Mouse (Mus musculus): ENCODE measurements around the gene Rreb1. TPM values are rescaled to one million over a fixed set of nuclear protein-coding genes. Genes with fewer than 3 reads are reported as not detected.

Rreb1 gene
- total and polyA plus RNA-seq, 3 experiments = 8.1 to 34.0 TPM; not detected in 1

DNA sequence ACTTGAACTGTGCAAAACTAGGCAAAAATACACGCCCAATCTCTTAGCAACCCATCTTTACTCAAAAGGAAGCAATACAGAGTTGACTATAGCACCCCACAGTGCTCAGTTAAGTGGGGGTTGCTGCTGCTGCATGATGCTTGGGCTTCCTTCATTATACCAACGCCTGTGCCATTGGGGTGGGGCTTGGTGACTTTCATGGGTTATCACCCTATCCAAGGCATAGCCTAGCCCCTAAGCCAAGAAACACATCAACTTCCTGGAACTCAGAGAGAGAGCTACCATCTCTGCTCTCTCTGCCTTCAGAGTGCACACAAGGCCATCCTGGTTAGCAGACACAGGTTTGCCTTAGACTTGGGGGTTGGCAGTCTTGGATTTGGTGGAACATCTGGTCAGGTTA is 107.2 kb downstream of the Rreb1 start:
- H3K79me2 ChIP-seq (ENCODE audit: control insufficient read depth, insufficient read depth, low read length, poor library complexity) = peaks cover 33% of the 10 kb centered on the region
- no peak overlapping the region for H3K4me3 ChIP-seq (ENCODE audit: control insufficient read depth in 1 of 2, insufficient read depth in 1 of 2, low read depth in 2 of 2, low read length in 2 of 2)
- peaks cover 24 to 43% of the 10 kb centered on the region in 2 experiments for H3K4me1 ChIP-seq (ENCODE audit: control insufficient read depth in 1 of 2, insufficient read depth in 2 of 2, low read length in 2 of 2)
- DNase-seq (ENCODE audit: low read depth, low spot score) = peak; percentile 77
- no peaks in the 10 kb centered on the region for H3K9me3 ChIP-seq (replicated peaks; ENCODE audit: insufficient read depth, low read length)
- H3K9ac ChIP-seq (ENCODE audit: control insufficient read depth, low read depth, low read length, poor library complexity, severe bottlenecking) = no peak overlapping the region
- peaks cover 9 to 47% of the 10 kb centered on the region in 2 experiments for H3K36me3 ChIP-seq (ENCODE audit: control insufficient read depth in 1 of 2, insufficient read depth in 2 of 2, low read length in 2 of 2)
- H3K27me3 ChIP-seq (ENCODE audit: control insufficient read depth in 1 of 2, insufficient read depth in 2 of 2, low read length in 2 of 2) = no peaks in the 10 kb centered on the region
- peak overlapping the region; percentile 31; the same call in 1 of the 2 replicates for H3K27ac ChIP-seq (ENCODE audit: control insufficient read depth, low read depth, low read length)
- peak; percentile 32; the same call in 1 of the 2 replicates for TF ChIP-seq SIN3A (IDR thresholded peaks at IDR 0.05; ENCODE audit: low read length)
- TF ChIP-seq JUND (IDR thresholded peaks at IDR 0.05; ENCODE audit: low read depth, low read length) = no peak
- TF ChIP-seq MAX (IDR thresholded peaks at IDR 0.05; ENCODE audit: low read length) = 0 out of 2 replicates have a peak, but pooled peaks have one; percentile 25
- no peak for TF ChIP-seq POLR2A (IDR thresholded peaks at IDR 0.05; ENCODE audit: control insufficient read depth in 1 of 2, insufficient read depth in 1 of 2, low read depth in 1 of 2, low read length in 2 of 2, poor library complexity in 1 of 2)
- TF ChIP-seq ELF1 (IDR thresholded peaks at IDR 0.05; ENCODE audit: low read depth, low read length) = peak; percentile 43; the same call in 1 of the 2 replicates

DNA sequence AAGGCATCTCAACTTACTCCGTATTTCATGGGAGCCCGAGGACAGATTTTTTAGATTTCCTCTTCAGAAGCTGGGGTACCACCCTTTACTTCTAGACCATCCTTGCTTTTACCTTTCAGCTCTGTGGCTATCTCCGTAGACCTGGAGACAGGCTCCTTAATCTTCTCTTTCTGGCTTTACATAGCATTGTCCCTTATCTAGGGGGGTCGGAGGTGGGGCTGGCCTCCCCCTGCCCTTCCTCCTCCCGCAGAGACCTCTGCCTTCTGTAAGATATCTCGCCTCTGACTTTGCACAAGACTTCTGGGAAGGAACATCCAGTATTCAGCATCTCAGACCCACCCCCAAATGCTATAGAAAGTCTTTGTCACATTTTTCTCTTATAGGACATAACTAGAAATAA is 107.8 kb downstream of the Rreb1 start:
- no peak overlapping the region for H3K9ac ChIP-seq (ENCODE audit: control insufficient read depth, low read depth, low read length, poor library complexity, severe bottlenecking)

DNA sequence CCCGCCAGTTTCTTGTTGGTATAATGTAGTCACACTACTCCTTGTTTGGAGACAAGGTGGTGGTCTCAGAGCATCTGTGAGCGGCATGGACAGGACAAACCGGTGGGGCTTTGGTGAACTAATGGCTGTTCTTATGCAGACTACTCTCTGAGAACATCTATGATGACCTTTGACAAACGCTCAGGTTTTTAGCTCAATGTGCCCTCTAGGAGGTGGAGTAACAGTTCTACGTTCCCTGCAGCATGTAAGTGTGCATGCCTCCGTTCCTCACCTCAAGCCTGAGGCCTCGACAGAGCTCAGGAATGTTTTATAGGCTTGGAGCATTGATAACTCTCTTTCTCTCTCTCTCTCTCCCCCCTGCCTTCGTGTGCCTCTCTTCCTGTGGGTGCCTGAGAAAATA is 116.6 kb downstream of the Rreb1 start:
- TF ChIP-seq GABPA (IDR thresholded peaks at IDR 0.05; ENCODE audit: low read depth, low read length) (no peak), USF2 (IDR thresholded peaks at IDR 0.05; ENCODE audit: borderline replicate concordance in 1 of 2, insufficient read depth in 1 of 2, low read depth in 1 of 2, low read length in 2 of 2) (no peak), MYB (IDR thresholded peaks at IDR 0.05; ENCODE audit: low read depth, low read length) (no peak), USF1 (IDR thresholded peaks at IDR 0.05; ENCODE audit: low read depth, low read length) (no peak)
- Histone ChIP-seq H3K79me2 (ENCODE audit: control insufficient read depth, insufficient read depth, low read length, poor library complexity) (no peaks in the 10 kb centered on the region), H3K4me1 (ENCODE audit: control insufficient read depth in 1 of 2, insufficient read depth in 2 of 2, low read length in 2 of 2) (no peaks in the 10 kb centered on the region), H3K9me3 (replicated peaks; ENCODE audit: insufficient read depth, low read length) (no peaks in the 10 kb centered on the region), H3K27ac (ENCODE audit: control insufficient read depth, low read depth, low read length) (no peak overlapping the region), H3K4me3 (ENCODE audit: control insufficient read depth in 1 of 2, insufficient read depth in 1 of 2, low read depth in 2 of 2, low read length in 2 of 2) (no peak overlapping the region), H3K36me3 (ENCODE audit: control insufficient read depth in 1 of 2, insufficient read depth in 2 of 2, low read length in 2 of 2) (peaks cover 0 to 54% of the 10 kb centered on the region in 2 experiments; a peak in 2 of 4 replicates), H3K9ac (ENCODE audit: control insufficient read depth, low read depth, low read length, poor library complexity, severe bottlenecking) (no peak overlapping the region), H3K27me3 (ENCODE audit: control insufficient read depth in 1 of 2, insufficient read depth in 2 of 2, low read length in 2 of 2) (no peaks in the 10 kb centered on the region)
- DNase-seq (ENCODE audit: low read depth, low spot score) = no peak

More for the DNA sequence above, 107.8 kb downstream of the Rreb1 start:
- Histone ChIP-seq H3K4me3 (ENCODE audit: control insufficient read depth in 1 of 2, insufficient read depth in 1 of 2, low read depth in 2 of 2, low read length in 2 of 2) (no peak overlapping the region), H3K36me3 (ENCODE audit: control insufficient read depth in 1 of 2, insufficient read depth in 2 of 2, low read length in 2 of 2) (peaks cover 11 to 42% of the 10 kb centered on the region in 2 experiments), H3K27me3 (ENCODE audit: control insufficient read depth in 1 of 2, insufficient read depth in 2 of 2, low read length in 2 of 2) (no peaks in the 10 kb centered on the region), H3K4me1 (ENCODE audit: control insufficient read depth in 1 of 2, insufficient read depth in 2 of 2, low read length in 2 of 2) (peaks cover 22 to 39% of the 10 kb centered on the region in 2 experiments), H3K9me3 (replicated peaks; ENCODE audit: insufficient read depth, low read length) (no peaks in the 10 kb centered on the region), H3K27ac (ENCODE audit: control insufficient read depth, low read depth, low read length) (no peak overlapping the region), H3K79me2 (ENCODE audit: control insufficient read depth, insufficient read depth, low read length, poor library complexity) (peaks cover 33% of the 10 kb centered on the region)
- TF ChIP-seq CHD2 (IDR thresholded peaks at IDR 0.05; ENCODE audit: low read length) (no peak), SMC3 (IDR thresholded peaks at IDR 0.05; ENCODE audit: low read depth, low read length) (no peak), MAFK (IDR thresholded peaks at IDR 0.05; ENCODE audit: borderline replicate concordance, low read depth, low read length) (no peak), UBTF (IDR thresholded peaks at IDR 0.05; ENCODE audit: borderline replicate concordance, insufficient read depth, low read depth, low read length) (no peak), MAX (IDR thresholded peaks at IDR 0.05; ENCODE audit: low read length) (no peak), POLR2AphosphoS2 (IDR thresholded peaks at IDR 0.05; ENCODE audit: low read length) (no peak), TBP (IDR thresholded peaks at IDR 0.05; ENCODE audit: low read depth, low read length) (no peak), BHLHE40 (IDR thresholded peaks at IDR 0.05; ENCODE audit: borderline replicate concordance, low read depth, low read length) (no peak), ZNF384 (IDR thresholded peaks at IDR 0.05; ENCODE audit: low read depth, low read length) (no peak), RCOR1 (IDR thresholded peaks at IDR 0.05; ENCODE audit: low read depth, low read length) (no peak), MYC (IDR thresholded peaks at IDR 0.05; ENCODE audit: low read depth, low read length) (no peak), ZC3H11A (IDR thresholded peaks at IDR 0.05; ENCODE audit: low read depth, low read length) (no peak), POLR2A (IDR thresholded peaks at IDR 0.05; ENCODE audit: control insufficient read depth in 1 of 2, insufficient read depth in 1 of 2, low read depth in 1 of 2, low read length in 2 of 2, poor library complexity in 1 of 2) (no peak), USF1 (IDR thresholded peaks at IDR 0.05; ENCODE audit: low read depth, low read length) (no peak), MAZ (IDR thresholded peaks at IDR 0.05; ENCODE audit: low read depth, low read length) (no peak), POLR2AphosphoS5 (IDR thresholded peaks at IDR 0.05; ENCODE audit: borderline replicate concordance, low read depth, low read length) (no peak), JUND (IDR thresholded peaks at IDR 0.05; ENCODE audit: low read depth, low read length) (no peak)
- no peak for DNase-seq (ENCODE audit: low read depth, low spot score)
